Mouse (Mus musculus) heart, postnatal 0 days (tissue): ENCODE data around the gene Vezf1. TPM values are rescaled to one million over a fixed set of nuclear protein-coding genes. Genes with fewer than 3 reads are reported as not detected.
A peak's percentile ranks its signal among the peaks of the same experiment; 100 is the strongest.

Source experiments
- ATAC-seq: fragments of 200-750 bp; cut with Nextera tagmentation; 2 replicates; pipeline ENCODE4 v1.8.0; 2017; ENCODE audit warnings: low read depth, moderate number of reproducible peaks, moderate library complexity; ENCODE audit not compliant: insufficient read depth
- DNase-seq: peaks from one replicate; pipeline ENCODE4 v3.0.0-alpha.2; 2016; ENCODE audit warnings: low spot score
- H3K27ac ChIP-seq: fragments of 300-500 bp; sonication (generic); 2 replicates; pipeline ENCODE4 v1.5.1; 2014; ENCODE audit warnings: low read depth, mild to moderate bottlenecking
- H3K27me3 ChIP-seq: fragments of 300-500 bp; sonication (generic); 2 replicates; pipeline ENCODE4 v1.6.1; 2014; ENCODE audit warnings: low read length, mixed read lengths; ENCODE audit not compliant: control insufficient read depth, insufficient read depth
- H3K36me3 ChIP-seq: fragments of 300-500 bp; sonication (generic); replicated peaks from 2 replicates; pipeline ENCODE4 v1.6.1; 2014; ENCODE audit warnings: low read length, mixed read lengths; ENCODE audit not compliant: control insufficient read depth, insufficient read depth
- H3K4me1 ChIP-seq: fragments of 300-500 bp; sonication (generic); 2 replicates; pipeline ENCODE4 v1.6.1; 2014; ENCODE audit warnings: antibody characterized with exemption; ENCODE audit not compliant: control insufficient read depth, insufficient read depth
- H3K4me2 ChIP-seq: fragments of 300-500 bp; sonication (generic); 2 replicates; pipeline ENCODE4 v1.6.1; 2014; ENCODE audit warnings: low read depth, mild to moderate bottlenecking, low read length, moderate library complexity
- H3K4me3 ChIP-seq: fragments of 300-500 bp; sonication (generic); 2 replicates; pipeline ENCODE4 v1.5.1; 2014; ENCODE audit warnings: low read depth, low read length
- H3K9ac ChIP-seq: fragments of 300-500 bp; sonication (generic); replicated peaks from 2 replicates; pipeline ENCODE4 v1.6.1; 2014; ENCODE audit warnings: low read depth, low read length, mixed read lengths
- H3K9me3 ChIP-seq: fragments of 300-500 bp; sonication (generic); replicated peaks from 2 replicates; pipeline ENCODE4 v1.6.1; 2016; ENCODE audit warnings: low read length; ENCODE audit not compliant: control insufficient read depth
- CTCF ChIP-seq: IDR thresholded peaks from 2 replicates; pipeline ENCODE4 v1.5.1; 2016; ENCODE audit warnings: antibody characterized with exemption, control low read depth, low read depth
- EP300 ChIP-seq: IDR thresholded peaks from 2 replicates; pipeline ENCODE4 v1.6.1; 2016; ENCODE audit warnings: antibody characterized with exemption, low read depth
- WGBS: fragments of 180-500 bp; shearing (Covaris S2); extraction: QIAGEN DNeasy Blood & Tissue Kit; methylation state at CpG from one replicate; pipeline ENCODE4 v1.1.7; 2014; 5-methylcytosine and 5-hydroxymethylcytosine counted together
- polyA plus RNA-seq: library from polyadenylated mRNA; unstranded; fragments of >200 nt; fragmentation: Nextera tagmentation; extraction: Ambion mirVana; gene quantifications from 2 replicates; pipeline ENCODE4 v1.2.1, GENCODE M21; 2015
- total RNA-seq: library from RNA; depleted of rRNA; stranded (reverse); fragments of >200 nt; gene quantifications from 2 replicates; pipeline ENCODE4 v1.2.3, GENCODE M21; 2014; ENCODE audit warnings: low replicate concordance

Vezf1 gene
- total and polyA plus RNA-seq, 2 experiments from 2014 or later = 17.6 to 31.9 TPM

DNA sequence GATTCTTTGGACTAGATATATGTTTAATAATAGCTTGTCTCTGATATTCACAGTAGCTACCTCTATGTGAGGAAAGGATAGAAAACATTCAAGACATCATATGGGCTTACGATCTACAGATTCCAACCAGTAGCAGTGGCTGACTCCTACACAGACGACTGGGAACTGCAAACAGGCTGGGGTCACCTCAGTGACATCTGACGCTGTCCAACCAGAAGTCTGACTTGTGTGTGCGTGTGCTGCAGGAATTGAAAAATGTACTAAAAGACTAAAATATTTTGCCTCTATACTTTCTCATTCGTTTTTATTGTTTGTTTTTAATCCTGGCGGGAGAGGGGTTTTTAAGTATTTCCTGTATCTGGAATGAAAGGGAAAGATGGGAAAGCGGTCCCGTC is 891 bp upstream of the Vezf1 start:
- Histone ChIP-seq H3K27me3 (no peaks in the 10 kb centered on the region), H3K9ac (peak overlapping the region; percentile 98), H3K9me3 (no peaks in the 10 kb centered on the region), H3K27ac (peak overlapping the region; percentile 99), H3K4me3 (peak overlapping the region; percentile 90), H3K36me3 (no peaks in the 10 kb centered on the region), H3K4me1 (peaks cover 24% of the 10 kb centered on the region), H3K4me2 (peak overlapping the region; percentile 93)
- ATAC-seq (no peak), DNase-seq (peak; percentile 35)
- 2% methylated on average over 8 of the region's 8 CpGs for WGBS
- TF ChIP-seq CTCF = no peak
- no peak for TF ChIP-seq EP300

DNA sequence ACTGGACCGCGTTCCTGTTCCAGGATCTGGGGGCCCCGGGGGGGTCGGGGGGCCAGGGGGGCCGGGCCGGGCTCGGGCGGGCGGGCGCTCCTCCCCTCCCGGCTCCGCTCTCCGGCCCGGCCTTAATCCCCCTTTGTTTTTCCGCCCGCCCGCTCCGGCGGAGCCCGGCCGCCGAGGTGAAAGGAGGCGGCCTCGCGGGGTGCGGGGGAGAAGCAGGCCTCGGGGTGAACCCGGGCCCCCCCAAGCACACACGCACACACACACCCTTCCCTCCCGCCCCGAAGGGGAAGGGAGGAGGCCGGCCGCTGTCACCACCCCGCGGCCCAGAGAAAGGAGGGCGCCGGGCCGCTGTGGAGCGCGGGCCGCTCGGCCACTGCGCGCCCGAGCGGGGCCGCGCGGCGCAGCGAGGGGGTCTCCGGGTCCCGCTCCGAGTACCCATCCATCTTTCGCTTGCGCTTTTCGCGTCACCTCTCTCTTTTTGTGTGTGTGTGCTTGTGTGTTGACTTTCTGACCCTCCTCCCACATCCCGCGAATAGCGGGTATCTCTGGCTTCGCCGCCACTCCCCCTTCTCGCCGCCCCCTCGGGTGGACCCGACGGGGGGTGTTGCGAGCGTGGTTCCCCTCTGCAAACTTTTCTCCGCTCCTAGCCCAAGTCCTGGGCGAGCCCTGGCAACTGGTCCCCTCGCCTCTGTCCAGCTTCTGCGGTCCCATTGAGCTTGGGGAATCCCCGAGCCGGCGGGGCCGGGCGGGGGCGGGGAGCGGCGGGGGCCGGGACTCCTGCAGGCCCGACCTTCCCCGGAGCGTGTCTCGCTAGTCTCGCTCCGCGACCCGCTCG is 549 bp downstream of the Vezf1 start:
- Histone ChIP-seq H3K4me3 (peak overlapping the region; percentile 90), H3K36me3 (peaks cover 2% of the 10 kb centered on the region; the same call in 1 of the 2 replicates), H3K27me3 (no peaks in the 10 kb centered on the region), H3K9ac (peak overlapping the region; percentile 98), H3K4me2 (peak overlapping the region; percentile 93), H3K27ac (peak overlapping the region; percentile 99), H3K4me1 (peaks cover 28% of the 10 kb centered on the region), H3K9me3 (no peaks in the 10 kb centered on the region)
- peak; percentile 51 for DNase-seq
- ATAC-seq = peak; percentile 68
- TF ChIP-seq EP300 = 0 out of 2 replicates have a peak, but pooled peaks have one; percentile 64
- no peak for TF ChIP-seq CTCF
- WGBS = under 1% methylated on average over 68 of the region's 92 CpGs

DNA sequence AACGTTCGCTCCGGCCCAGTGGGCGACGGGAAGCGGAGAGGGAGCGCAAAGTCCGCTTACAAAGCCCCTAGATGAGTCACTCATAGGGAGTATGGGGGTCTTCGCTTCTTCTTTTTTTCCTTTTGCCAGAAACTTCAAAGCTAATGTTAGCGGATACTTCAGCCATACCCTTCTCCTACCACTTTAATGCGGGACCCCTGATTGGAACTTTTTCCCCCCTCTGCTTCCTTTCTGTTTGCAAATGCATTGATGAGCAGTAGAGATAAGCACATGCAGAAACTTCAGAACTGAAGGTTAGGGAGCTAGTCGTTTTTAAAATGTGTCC is 1.1 kb downstream of the Vezf1 start:
- H3K9ac ChIP-seq = peak overlapping the region; percentile 98
- ATAC-seq (no peak), DNase-seq (no peak)
- peak overlapping the region; percentile 99 for H3K27ac ChIP-seq
- peaks cover 30% of the 10 kb centered on the region for H3K4me1 ChIP-seq
- peaks cover 8% of the 10 kb centered on the region; the same call in 1 of the 2 replicates for H3K36me3 ChIP-seq
- peak overlapping the region; percentile 93 for H3K4me2 ChIP-seq
- no peaks in the 10 kb centered on the region for H3K27me3 ChIP-seq
- no peak for TF ChIP-seq CTCF
- no peak for TF ChIP-seq EP300
- H3K9me3 ChIP-seq = no peaks in the 10 kb centered on the region
- peak overlapping the region; percentile 90 for H3K4me3 ChIP-seq
- under 1% methylated on average over 12 of the region's 12 CpGs for WGBS

DNA sequence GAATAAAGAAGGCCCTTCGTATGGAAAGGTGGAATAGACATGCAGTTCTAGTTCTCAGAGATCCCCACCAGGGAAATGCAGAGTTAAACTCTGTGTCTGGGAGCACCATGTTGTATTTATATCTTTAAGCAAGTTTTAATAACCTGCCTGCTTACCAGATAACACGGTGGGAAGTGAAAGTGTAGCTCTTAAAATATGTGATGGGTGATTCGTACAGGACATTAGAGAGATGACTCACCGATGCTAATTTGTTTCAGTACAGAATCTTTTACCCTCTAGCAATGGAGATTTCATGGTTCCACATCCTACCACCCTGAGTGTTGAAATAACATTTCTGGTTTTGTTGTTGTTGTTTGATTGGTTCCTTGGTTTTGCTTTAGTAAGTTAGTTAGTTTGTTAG is 2.3 kb downstream of the Vezf1 start:
- 23% methylated on average over 4 of the region's 4 CpGs for WGBS
- H3K9me3 ChIP-seq = no peaks in the 10 kb centered on the region
- peaks cover 19% of the 10 kb centered on the region for H3K36me3 ChIP-seq
- ATAC-seq (no peak), DNase-seq (no peak)
- peaks cover 30% of the 10 kb centered on the region for H3K4me1 ChIP-seq
- TF ChIP-seq EP300 (no peak), CTCF (no peak)
- H3K27ac ChIP-seq = no peak overlapping the region
- no peak overlapping the region; the same call in 1 of the 2 replicates for H3K9ac ChIP-seq
- no peaks in the 10 kb centered on the region for H3K27me3 ChIP-seq
- peak overlapping the region; percentile 90; the same call in 1 of the 2 replicates for H3K4me3 ChIP-seq
- peak overlapping the region; percentile 93 for H3K4me2 ChIP-seq

DNA sequence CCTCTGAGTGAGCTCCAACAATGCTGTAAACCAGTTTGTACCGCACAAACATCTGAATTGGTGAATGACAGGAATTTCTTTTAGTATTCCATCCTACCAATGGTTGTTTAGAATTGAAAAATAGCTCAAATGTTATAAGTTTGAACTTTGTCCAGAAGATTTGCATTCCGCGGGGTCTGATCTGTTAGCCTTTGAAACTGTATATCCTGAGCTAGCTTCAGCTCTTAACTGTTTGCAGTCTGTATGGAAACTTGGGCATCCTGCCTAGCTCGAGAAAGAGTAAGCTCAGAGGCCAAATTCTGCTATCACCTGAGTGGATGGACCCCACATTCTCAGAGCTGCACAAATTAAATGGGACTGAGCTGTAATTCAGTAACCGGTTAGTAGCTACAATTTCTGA is 3.0 kb downstream of the Vezf1 start:
- TF ChIP-seq EP300 = no peak
- TF ChIP-seq CTCF = no peak
- WGBS = 58% methylated on average over 5 of the region's 5 CpGs
- DNase-seq (no peak), ATAC-seq (no peak)
- H3K27ac ChIP-seq = no peak overlapping the region
- no peak overlapping the region for H3K9ac ChIP-seq
- H3K4me2 ChIP-seq = peak overlapping the region; percentile 93
- peaks cover 30% of the 10 kb centered on the region for H3K4me1 ChIP-seq
- no peaks in the 10 kb centered on the region for H3K9me3 ChIP-seq
- peaks cover 25% of the 10 kb centered on the region for H3K36me3 ChIP-seq
- no peaks in the 10 kb centered on the region for H3K27me3 ChIP-seq
- H3K4me3 ChIP-seq = no peak overlapping the region
